Mouse (Mus musculus) intestine, embryonic 16.5 days (tissue): ENCODE results near the gene Rapgef1. TPM values are rescaled to one million over a fixed set of nuclear protein-coding genes. Genes with fewer than 3 reads are reported as not detected.
A peak's percentile ranks its signal among the peaks of the same experiment; 100 is the strongest.

Experiments used
- ATAC-seq: fragments of 200-750 bp; cut with Nextera tagmentation; 2 replicates; pipeline ENCODE4 v1.8.0; 2017; ENCODE audit warnings: moderate TSS enrichment, moderate library complexity
- H3K27ac ChIP-seq: fragments of 300-500 bp; sonication (generic); 2 replicates; pipeline ENCODE4 v1.5.1; 2014; ENCODE audit warnings: mild to moderate bottlenecking, low read length
- H3K27me3 ChIP-seq: fragments of 300-500 bp; sonication (generic); replicated peaks from 2 replicates; pipeline ENCODE4 v1.6.1; 2014; ENCODE audit warnings: low read length, control low read depth, mixed read lengths; ENCODE audit not compliant: control insufficient read depth, insufficient read depth
- H3K36me3 ChIP-seq: fragments of 300-500 bp; sonication (generic); 2 replicates; pipeline ENCODE4 v1.6.1; 2014; ENCODE audit warnings: low read length, control low read depth; ENCODE audit not compliant: control insufficient read depth, insufficient read depth
- H3K4me1 ChIP-seq: fragments of 300-500 bp; sonication (generic); 2 replicates; pipeline ENCODE4 v1.6.1; 2014; ENCODE audit warnings: low read length, control low read depth, mixed read lengths; ENCODE audit not compliant: control insufficient read depth, insufficient read depth
- H3K4me2 ChIP-seq: fragments of 300-500 bp; sonication (generic); 2 replicates; pipeline ENCODE4 v1.6.1; 2014; ENCODE audit warnings: low read depth, low read length, control low read depth
- H3K4me3 ChIP-seq: fragments of 300-500 bp; sonication (generic); 2 replicates; pipeline ENCODE4 v1.5.1; 2014; ENCODE audit warnings: mild to moderate bottlenecking, low read length
- H3K9ac ChIP-seq: fragments of 300-500 bp; sonication (generic); 2 replicates; pipeline ENCODE4 v1.6.1; 2014; ENCODE audit warnings: low read depth, low read length
- H3K9me3 ChIP-seq: fragments of 300-500 bp; sonication (generic); 2 replicates; pipeline ENCODE4 v1.6.1; 2016; ENCODE audit warnings: low read length, control low read depth; ENCODE audit not compliant: control insufficient read depth
- WGBS: fragments of 180-500 bp; shearing (Covaris S2); extraction: QIAGEN DNeasy Blood & Tissue Kit; methylation state at CpG from one replicate; pipeline ENCODE4 v1.1.7; 2014; 5-methylcytosine and 5-hydroxymethylcytosine counted together
- polyA plus RNA-seq: library from polyadenylated mRNA; unstranded; fragments of >200 nt; fragmentation: Nextera tagmentation; extraction: Ambion mirVana; gene quantifications from 2 replicates; pipeline ENCODE4 v1.2.1, GENCODE M21; 2015

The Rapgef1 gene
- polyA plus RNA-seq, 1 experiment from 2014 or later: 8.1 TPM

GRCm38 (mm10) chr2:29637528-29637927 lies 18.0 kb downstream of the Rapgef1 start:
- H3K4me2 ChIP-seq: no peak overlapping the region
- no peaks in the 10 kb centered on the region for H3K36me3 ChIP-seq
- ATAC-seq: no peak
- no peak overlapping the region for H3K9ac ChIP-seq
- no peaks in the 10 kb centered on the region for H3K9me3 ChIP-seq
- no peak overlapping the region for H3K27ac ChIP-seq
- peaks cover 14% of the 10 kb centered on the region for H3K4me1 ChIP-seq
- no peak overlapping the region for H3K4me3 ChIP-seq
- no peaks in the 10 kb centered on the region for H3K27me3 ChIP-seq

DNA sequence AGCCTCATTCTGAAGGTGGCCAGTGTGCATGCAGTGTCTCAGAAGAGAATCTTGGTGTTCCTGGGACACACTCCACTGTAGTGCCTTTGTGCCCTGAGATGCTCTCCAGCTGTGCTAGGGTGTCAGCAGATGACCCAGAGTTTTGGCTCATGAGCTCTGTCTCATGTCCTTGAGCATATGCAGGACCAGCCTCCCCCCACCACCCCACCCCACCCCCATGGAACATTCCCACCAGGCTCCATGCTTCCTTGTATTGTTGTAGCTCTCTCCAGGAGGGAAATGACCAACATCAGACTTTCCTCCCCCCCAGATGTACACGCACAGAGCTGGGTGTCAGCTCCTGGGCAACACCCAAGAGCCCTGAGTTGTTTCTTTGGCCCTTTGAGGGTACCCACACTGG lies 19.9 kb downstream of the Rapgef1 start:
- peak overlapping the region; percentile 30; the same call in 1 of the 2 replicates for H3K27ac ChIP-seq

DNA sequence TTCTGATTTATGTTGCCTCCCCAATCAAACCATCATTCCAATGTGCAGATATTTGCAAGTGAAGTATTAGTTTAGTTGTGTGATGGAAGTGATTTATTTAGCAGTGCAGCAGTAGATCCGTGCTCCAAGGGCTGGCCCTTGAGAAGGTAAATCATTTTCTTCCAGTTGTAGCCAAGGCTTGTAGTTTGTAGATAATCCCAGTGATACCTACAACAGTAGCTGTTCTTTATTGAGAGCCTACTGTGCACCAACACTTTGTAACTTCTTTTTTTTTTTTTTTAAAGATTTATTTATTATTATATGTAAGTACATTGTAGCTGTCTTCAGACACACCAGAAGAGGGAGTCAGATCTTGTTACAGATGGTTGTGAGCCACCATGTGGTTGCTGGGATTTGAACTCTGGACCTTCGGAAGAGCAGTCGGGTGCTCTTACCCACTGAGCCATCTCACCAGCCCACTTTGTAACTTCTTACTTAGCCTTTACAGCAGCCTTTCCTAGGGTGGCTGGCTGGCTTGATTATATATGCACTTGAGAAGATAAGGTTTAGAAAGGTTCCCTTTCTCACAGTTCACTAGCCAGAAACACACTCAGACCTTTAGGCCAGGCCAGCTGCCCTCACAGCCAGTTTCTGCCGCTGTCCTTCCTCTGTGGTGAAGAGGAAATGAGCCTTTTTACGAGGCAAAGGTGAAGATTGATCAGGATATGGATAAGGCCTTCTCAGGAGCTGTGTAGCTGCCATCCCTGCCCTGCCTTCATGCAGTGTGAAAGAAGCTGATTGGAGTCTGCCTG lies 20.6 kb downstream of the Rapgef1 start:
- Histone ChIP-seq H3K27me3 (no peaks in the 10 kb centered on the region), H3K4me2 (no peak overlapping the region), H3K4me1 (no peaks in the 10 kb centered on the region), H3K27ac (peak overlapping the region; percentile 3; the same call in 1 of the 2 replicates), H3K36me3 (no peaks in the 10 kb centered on the region), H3K9me3 (no peaks in the 10 kb centered on the region), H3K4me3 (no peak overlapping the region), H3K9ac (no peak overlapping the region)
- WGBS: 62% methylated on average over 5 of the region's 5 CpGs
- no peak for ATAC-seq

More for the DNA sequence above, 19.9 kb downstream of the Rapgef1 start:
- Histone ChIP-seq H3K27me3 (no peaks in the 10 kb centered on the region), H3K36me3 (no peaks in the 10 kb centered on the region), H3K4me1 (no peaks in the 10 kb centered on the region), H3K4me2 (no peak overlapping the region), H3K9ac (no peak overlapping the region), H3K9me3 (no peaks in the 10 kb centered on the region), H3K4me3 (no peak overlapping the region)
- ATAC-seq: no peak; the same call in 1 of the 2 replicates
- WGBS: 72% methylated on average over 1 of the region's 1 CpGs

DNA sequence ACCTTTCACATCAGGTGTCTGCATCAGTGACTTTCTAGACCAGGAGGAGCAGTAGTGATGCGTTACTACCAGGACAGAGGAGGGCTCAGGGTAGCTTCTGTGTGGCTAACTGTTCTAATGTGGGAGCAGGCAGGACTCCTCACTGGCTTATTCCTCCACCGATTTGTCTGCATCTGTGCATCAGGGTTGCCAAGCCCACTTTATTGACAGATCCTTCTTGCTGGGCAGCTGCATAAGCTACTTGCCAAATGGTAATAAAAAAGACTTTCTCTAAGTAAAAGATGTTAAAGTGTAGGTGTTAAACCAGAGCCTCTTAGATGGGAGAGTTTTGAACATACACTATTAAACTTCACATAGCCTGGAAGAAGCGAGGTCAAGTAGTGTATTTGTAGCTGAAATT lies 22.2 kb downstream of the Rapgef1 start:
- Histone ChIP-seq H3K27me3 (no peaks in the 10 kb centered on the region), H3K4me1 (no peaks in the 10 kb centered on the region), H3K9ac (no peak overlapping the region), H3K9me3 (no peaks in the 10 kb centered on the region), H3K4me3 (no peak overlapping the region), H3K27ac (no peak overlapping the region), H3K4me2 (no peak overlapping the region), H3K36me3 (no peaks in the 10 kb centered on the region)
- no peak for ATAC-seq
- 83% methylated on average over 3 of the region's 3 CpGs for WGBS

GRCm38 (mm10) chr2:29643418-29643817 lies 23.9 kb downstream of the Rapgef1 start:
- Histone ChIP-seq H3K4me2 (no peak overlapping the region), H3K4me3 (0 out of 2 replicates have a peak overlapping the region, but pooled peaks have one; percentile 1), H3K36me3 (no peaks in the 10 kb centered on the region), H3K9ac (no peak overlapping the region), H3K27ac (no peak overlapping the region), H3K9me3 (no peaks in the 10 kb centered on the region), H3K27me3 (no peaks in the 10 kb centered on the region), H3K4me1 (0 out of 2 replicates have a peak, but pooled peaks cover 3% of the 10 kb centered on the region)
- 83% methylated on average over 4 of the region's 4 CpGs for WGBS
- no peak for ATAC-seq

- peaks cover 7% of the 10 kb centered on the region; the same call in 1 of the 2 replicates for H3K4me1 ChIP-seq
- ATAC-seq: no peak
- no peaks in the 10 kb centered on the region for H3K27me3 ChIP-seq
- H3K9me3 ChIP-seq: no peaks in the 10 kb centered on the region
- no peak overlapping the region for H3K4me3 ChIP-seq
- no peak overlapping the region for H3K9ac ChIP-seq
- no peak overlapping the region for H3K4me2 ChIP-seq
- whole genome bisulfite sequencing: 68% methylated on average over 4 of the region's 4 CpGs
- no peak overlapping the region for H3K27ac ChIP-seq
- H3K36me3 ChIP-seq: no peaks in the 10 kb centered on the region
Observed at GRCm38 (mm10) chr2:29645071-29645628, 25.6 kb downstream of the Rapgef1 start.

- Histone ChIP-seq H3K27me3 (no peaks in the 10 kb centered on the region), H3K27ac (no peak overlapping the region), H3K9me3 (no peaks in the 10 kb centered on the region), H3K9ac (no peak overlapping the region), H3K36me3 (no peaks in the 10 kb centered on the region), H3K4me2 (no peak overlapping the region), H3K4me3 (no peak overlapping the region), H3K4me1 (peaks cover 7% of the 10 kb centered on the region; the same call in 1 of the 2 replicates)
- 66% methylated on average over 3 of the region's 3 CpGs for WGBS
- peak; percentile 40; the same call in 1 of the 2 replicates for ATAC-seq
Observed at GRCm38 (mm10) chr2:29646613-29647012, 27.1 kb downstream of the Rapgef1 start.

DNA sequence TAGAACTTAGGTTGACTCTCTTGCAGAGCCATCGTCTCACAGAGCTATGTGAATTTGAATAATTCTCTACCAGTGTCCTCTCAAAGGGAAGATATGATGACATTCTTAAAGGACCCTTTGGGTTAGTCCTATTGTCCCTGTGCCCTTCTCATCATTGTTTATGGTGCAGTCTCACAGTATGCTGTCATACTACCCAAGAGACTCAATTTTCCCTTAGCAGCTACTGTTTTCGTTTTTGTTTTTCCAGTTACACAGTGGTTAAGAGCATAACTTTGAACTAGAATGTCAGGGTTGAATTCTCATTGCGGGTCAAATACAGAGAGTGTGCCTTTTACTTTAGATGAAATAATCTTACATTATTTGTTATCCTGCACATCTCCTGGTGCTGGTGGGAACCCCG lies 27.6 kb downstream of the Rapgef1 start:
- 86% methylated on average over 4 of the region's 4 CpGs for WGBS
- Histone ChIP-seq H3K9ac (no peak overlapping the region), H3K36me3 (no peaks in the 10 kb centered on the region), H3K27ac (no peak overlapping the region), H3K4me3 (no peak overlapping the region), H3K4me2 (no peak overlapping the region), H3K4me1 (peaks cover 7% of the 10 kb centered on the region; the same call in 1 of the 2 replicates), H3K27me3 (no peaks in the 10 kb centered on the region), H3K9me3 (no peaks in the 10 kb centered on the region)
- no peak for ATAC-seq

GRCm38 (mm10) chr2:29647808-29648207 lies 28.3 kb downstream of the Rapgef1 start:
- Histone ChIP-seq H3K27me3 (no peaks in the 10 kb centered on the region), H3K27ac (no peak overlapping the region), H3K4me1 (peaks cover 7% of the 10 kb centered on the region; the same call in 1 of the 2 replicates), H3K9me3 (no peaks in the 10 kb centered on the region), H3K9ac (no peak overlapping the region), H3K36me3 (no peaks in the 10 kb centered on the region), H3K4me3 (no peak overlapping the region), H3K4me2 (no peak overlapping the region)
- WGBS: 79% methylated on average over 7 of the region's 7 CpGs
- no peak for ATAC-seq
